Mouse (Mus musculus) CH12.LX (cell line): Measurements from ENCODE around the gene Uri1. TPM values are rescaled to one million over a fixed set of nuclear protein-coding genes. Genes with fewer than 3 reads are reported as not detected.

ENCODE experiments used
- DNase-seq: peaks from one replicate; pipeline ENCODE4 v3.0.0-alpha.2; 2013; ENCODE audit errors: extremely low read depth
- H3K27ac ChIP-seq: 2 replicates; pipeline ENCODE4 v1.5.1; 2012; ENCODE audit warnings: low read depth, mild to moderate bottlenecking, control low read depth, moderate library complexity; ENCODE audit not compliant: insufficient read depth
- H3K27me3 ChIP-seq: replicated peaks from 2 replicates; pipeline ENCODE3; 2012; ENCODE audit warnings: inconsistent platforms
- H3K36me3 ChIP-seq, 2 experiments: replicated peaks in 1 of 2; 2 replicates each; pipeline versions ENCODE3 to v1.6.1; 2012; ENCODE audit warnings: inconsistent platforms in 1 of 2, low read length in 1 of 2, mild to moderate bottlenecking in 1 of 2, mixed read lengths in 1 of 2, moderate library complexity in 1 of 2; ENCODE audit not compliant: control insufficient read depth in 1 of 2, insufficient read depth in 1 of 2
- H3K4me1 ChIP-seq, 2 experiments: 2 replicates each; pipeline ENCODE4 v1.6.1; 2012; ENCODE audit warnings: inconsistent platforms in 1 of 2, moderate library complexity in 1 of 2; ENCODE audit not compliant: insufficient read depth in 2 of 2, control insufficient read depth in 1 of 2
- H3K4me2 ChIP-seq: 2 replicates; pipeline ENCODE4 v1.6.1; 2012; ENCODE audit warnings: low read depth, mild to moderate bottlenecking, control low read depth; ENCODE audit not compliant: poor library complexity, insufficient read depth, severe bottlenecking
- H3K4me3 ChIP-seq, 3 experiments: fragments of 150-350 bp in 1 of 3; sonication (generic) in 1 of 3; replicated peaks in 1 of 3; 2 replicates each; pipeline versions ENCODE3 to v1.5.1; 2011 to 2012; ENCODE audit warnings: low read depth in 2 of 3, low read length in 2 of 3, mild to moderate bottlenecking in 2 of 3, moderate library complexity in 2 of 3, control low read depth in 1 of 3, improper control_type of control experiment in 1 of 3, inconsistent platforms in 1 of 3, mixed read lengths in 1 of 3; ENCODE audit not compliant: poor library complexity in 1 of 3
- H3K79me2 ChIP-seq: replicated peaks from 2 replicates; pipeline ENCODE4 v1.6.1; 2012; ENCODE audit warnings: mild to moderate bottlenecking, moderate library complexity; ENCODE audit not compliant: control insufficient read depth, poor library complexity, insufficient read depth, severe bottlenecking; ENCODE audit errors: extremely low read depth
- H3K9ac ChIP-seq: 2 replicates; pipeline ENCODE4 v1.6.1; 2012; ENCODE audit warnings: low read depth, mild to moderate bottlenecking, control low read depth, moderate library complexity; ENCODE audit not compliant: insufficient read depth
- H3K9me3 ChIP-seq: replicated peaks from 2 replicates; pipeline ENCODE3; 2012; ENCODE audit warnings: low read length, inconsistent platforms, mixed read lengths
- CHD1 ChIP-seq: IDR thresholded peaks from 2 replicates; pipeline ENCODE4 v1.6.1; 2012; ENCODE audit warnings: low read depth, low read length, improper control_type of control experiment, inconsistent platforms
- CHD2 ChIP-seq: IDR thresholded peaks from 2 replicates; pipeline ENCODE4 v1.6.1; 2011; ENCODE audit warnings: low read length, improper control_type of control experiment
- ELF1 ChIP-seq: IDR thresholded peaks from 2 replicates; pipeline ENCODE4 v1.6.1; 2014; ENCODE audit warnings: low read depth, mild to moderate bottlenecking, inconsistent platforms, low read length, improper control_type of control experiment
- EP300 ChIP-seq: IDR thresholded peaks from 2 replicates; pipeline ENCODE4 v1.6.1; 2011; ENCODE audit warnings: low read length, improper control_type of control experiment
- ETS1 ChIP-seq: conservative IDR thresholded peaks from 2 replicates; pipeline ENCODE4 v1.6.1; 2012; ENCODE audit warnings: low read depth, mild to moderate bottlenecking, inconsistent platforms, low read length, improper control_type of control experiment, moderate library complexity
- GABPA ChIP-seq: IDR thresholded peaks from 2 replicates; pipeline ENCODE4 v1.6.1; 2012; ENCODE audit warnings: low read depth, low read length, improper control_type of control experiment, inconsistent platforms; ENCODE audit not compliant: insufficient replicate concordance
- IRF4 ChIP-seq: IDR thresholded peaks from 2 replicates; pipeline ENCODE4 v1.6.1; 2014; ENCODE audit warnings: low read depth, mild to moderate bottlenecking, inconsistent platforms, low read length, improper control_type of control experiment
- JUN ChIP-seq: IDR thresholded peaks from 2 replicates; pipeline ENCODE4 v1.6.1; 2011; ENCODE audit warnings: low read depth, mild to moderate bottlenecking, low read length, improper control_type of control experiment, moderate library complexity; ENCODE audit not compliant: insufficient read depth
- KAT2A ChIP-seq: IDR thresholded peaks from 2 replicates; pipeline ENCODE4 v1.6.1; 2012; ENCODE audit warnings: low read length, improper control_type of control experiment, inconsistent platforms; ENCODE audit not compliant: insufficient replicate concordance
- MAFK ChIP-seq: IDR thresholded peaks from 2 replicates; pipeline ENCODE4 v1.6.1; 2011; ENCODE audit warnings: low read length, improper control_type of control experiment; ENCODE audit not compliant: insufficient replicate concordance
- MAX ChIP-seq: IDR thresholded peaks from 2 replicates; pipeline ENCODE4 v1.6.1; 2011; ENCODE audit warnings: low read length, improper control_type of control experiment
- MAZ ChIP-seq: IDR thresholded peaks from 2 replicates; pipeline ENCODE4 v1.6.1; 2012; ENCODE audit warnings: low read depth, mild to moderate bottlenecking, inconsistent platforms, low read length, improper control_type of control experiment, moderate library complexity
- MEF2A ChIP-seq: IDR thresholded peaks from 2 replicates; pipeline ENCODE4 v1.6.1; 2014; ENCODE audit warnings: low read depth, mild to moderate bottlenecking, inconsistent platforms, low read length, improper control_type of control experiment, borderline replicate concordance
- NELFE ChIP-seq: IDR thresholded peaks from 2 replicates; pipeline ENCODE4 v1.6.1; 2011; ENCODE audit warnings: low read depth, low read length, improper control_type of control experiment
- NRF1 ChIP-seq: IDR thresholded peaks from 2 replicates; pipeline ENCODE4 v1.6.1; 2014; ENCODE audit warnings: low read depth, mild to moderate bottlenecking, inconsistent platforms, low read length, improper control_type of control experiment, moderate library complexity
- PAX5 ChIP-seq: IDR thresholded peaks from 2 replicates; pipeline ENCODE4 v1.6.1; 2012; ENCODE audit warnings: low read length, inconsistent platforms, mixed read lengths
- POLR2A ChIP-seq: IDR thresholded peaks from 2 replicates; pipeline ENCODE4 v1.6.1; 2011; ENCODE audit warnings: low read depth, mild to moderate bottlenecking, improper control_type of control experiment, low read length
- POLR2AphosphoS2 ChIP-seq: IDR thresholded peaks from 2 replicates; pipeline ENCODE4 v1.6.1; 2011; ENCODE audit warnings: low read depth, low read length, improper control_type of control experiment
- RCOR1 ChIP-seq: conservative IDR thresholded peaks from 2 replicates; pipeline ENCODE4 v1.6.1; 2012; ENCODE audit warnings: low read depth, mild to moderate bottlenecking, inconsistent platforms, low read length, improper control_type of control experiment
- SIN3A ChIP-seq: IDR thresholded peaks from 2 replicates; pipeline ENCODE4 v1.6.1; 2012; ENCODE audit warnings: low read length, improper control_type of control experiment, inconsistent platforms
- TCF12 ChIP-seq: IDR thresholded peaks from 2 replicates; pipeline ENCODE4 v1.6.1; 2014; ENCODE audit warnings: low read depth, mild to moderate bottlenecking, inconsistent platforms, low read length, improper control_type of control experiment
- UBTF ChIP-seq: IDR thresholded peaks from 2 replicates; pipeline ENCODE4 v1.6.1; 2012; ENCODE audit warnings: low read depth, mild to moderate bottlenecking, inconsistent platforms, low read length, improper control_type of control experiment, moderate library complexity
- USF1 ChIP-seq: IDR thresholded peaks from 2 replicates; pipeline ENCODE4 v1.6.1; 2014; ENCODE audit warnings: low read depth, mild to moderate bottlenecking, inconsistent platforms, low read length, improper control_type of control experiment
- USF2 ChIP-seq: conservative IDR thresholded peaks from 2 replicates; pipeline ENCODE4 v1.6.1; 2011; ENCODE audit warnings: low read depth, low read length, improper control_type of control experiment
- ZC3H11A ChIP-seq: IDR thresholded peaks from 2 replicates; pipeline ENCODE4 v1.6.1; 2012; ENCODE audit warnings: low read depth, mild to moderate bottlenecking, inconsistent platforms, low read length, improper control_type of control experiment
- ZMIZ1 ChIP-seq: IDR thresholded peaks from 2 replicates; pipeline ENCODE4 v1.6.1; 2012; ENCODE audit warnings: low read depth, mild to moderate bottlenecking, inconsistent platforms, low read length, improper control_type of control experiment
- ZNF384 ChIP-seq: IDR thresholded peaks from 2 replicates; pipeline ENCODE4 v1.6.1; 2012; ENCODE audit warnings: low read depth, low read length, improper control_type of control experiment, inconsistent platforms
- dilution Hi-C: fragments of 300-500 bp; cut with MboI; formaldehyde crosslinking; loops from 2 replicates; pipeline ENCODE4 v1.14.3; 2020; ENCODE audit warnings: low sequenced_read_pairs; ENCODE audit not compliant: extremely low pct_unique_long_range_greater_than_20kb, extremely low pct_ligation_motif_present
- in situ Hi-C: fragments of 300-500 bp; cut with MboI; formaldehyde crosslinking; loops from 3 replicates; pipeline ENCODE4 v1.14.3; 2019; ENCODE audit warnings: low sequenced_read_pairs, low pct_ligation_motif_present, low pct_unique_long_range_greater_than_20kb, mixed read lengths
- polyA plus RNA-seq: library from polyadenylated mRNA; unstranded; fragments of >175 nt; gene quantifications from 2 replicates; pipeline ENCODE4 v1.2.1, GENCODE M21; 2012; ENCODE audit warnings: low read depth; ENCODE audit not compliant: insufficient read length
- total RNA-seq, 2 experiments: library from RNA; depleted of rRNA; stranded (reverse); fragments of 300-350 nt in 1 of 2; fragments of >200 nt in 1 of 2; gene quantifications; 2 replicates each; pipeline ENCODE4 v1.2.3; 2012 to 2014

The Uri1 gene
- total and polyA plus RNA-seq, 3 experiments = 37.1 to 53.3 (median 50.1) TPM

GRCm38 (mm10) chr7:38061060-38061970, 38.0 kb upstream of the Uri1 start (continued):
- TF ChIP-seq JUN (no peak), ZNF384 (no peak), MAFK (no peak), ELF1 (0 out of 2 replicates have a peak, but pooled peaks have one; percentile 12), MAZ (peak; percentile 67; the same call in 1 of the 2 replicates), KAT2A (no peak), IRF4 (0 out of 2 replicates have a peak, but pooled peaks have one; percentile 34), MAX (peak; percentile 39; the same call in 1 of the 2 replicates), UBTF (peak; percentile 50; the same call in 1 of the 2 replicates), ZC3H11A (peak; percentile 73), ETS1 (no peak), TCF12 (peak; percentile 36; the same call in 1 of the 2 replicates), RCOR1 (no peak), PAX5 (no peak), CHD2 (no peak), ZMIZ1 (no peak), EP300 (no peak), POLR2AphosphoS2 (no peak), SIN3A (no peak), USF2 (no peak), MEF2A (no peak)
- TF ChIP-seq, all 38 proteins: peak for 16

GRCm38 (mm10) chr7:38059636-38060330, 36.4 kb upstream of the Uri1 start:
- dilution Hi-C loops (no loop called here), in situ Hi-C loops (loop anchor here (5.0 kb wide), 2 partner anchors 37 to 73 kb away; partner anchors contain the start of gene Uri1)
- H3K4me3 ChIP-seq = no peak overlapping the region
- H3K79me2 ChIP-seq = no peaks in the 10 kb centered on the region
- DNase-seq = no peak
- H3K27me3 ChIP-seq = peaks cover 2% of the 10 kb centered on the region
- H3K9ac ChIP-seq = no peak overlapping the region
- no peaks in the 10 kb centered on the region for H3K36me3 ChIP-seq
- no peak overlapping the region for H3K27ac ChIP-seq
- H3K4me1 ChIP-seq = peaks cover 2 to 12% of the 10 kb centered on the region in 2 experiments; a peak in 3 of 4 replicates
- no peak overlapping the region for H3K4me2 ChIP-seq
- TF ChIP-seq CHD1 (no peak), TCF12 (no peak), ZNF384 (no peak), USF1 (no peak), NRF1 (no peak), PAX5 (no peak), USF2 (no peak), POLR2A (no peak), NELFE (no peak), GABPA (no peak), CHD2 (no peak)
- H3K9me3 ChIP-seq = no peaks in the 10 kb centered on the region
